ENCODE assay signal across 14 mouse cellular contexts in genomic region chr6:70751251-70751897, GRCm38 (mm10).
"Had no signal": no experiment of that assay in that cellular context is flagged by ENCODE, and none has a peak within 500 bp of the region (broad histone marks: within the 10 kb centered on the region; RNA-seq: fewer than 3 reads in every experiment).

No protein-coding gene starts in this region.

- H3K27ac ChIP-seq: kidney, embryonic 15.5 days; limb, embryonic 15.5 days; midbrain, embryonic 12.5 days; stomach, embryonic 15.5 days had no signal

- H3K4me2 ChIP-seq: kidney, embryonic 15.5 days; limb, embryonic 15.5 days; lung, embryonic 14.5 days; midbrain, embryonic 12.5 days; stomach, embryonic 15.5 days had no signal

- H3K27me3 ChIP-seq: kidney, embryonic 15.5 days; limb, embryonic 15.5 days; megakaryocyte, embryonic 14.5 days; midbrain, embryonic 12.5 days; stomach, embryonic 15.5 days had no signal

- H3K9ac ChIP-seq: kidney, embryonic 15.5 days; limb, embryonic 15.5 days; lung, embryonic 14.5 days; midbrain, embryonic 12.5 days; stomach, embryonic 15.5 days had no signal

- ATAC-seq: intestine, embryonic 16.5 days had no signal

- H3K4me1 ChIP-seq: kidney, embryonic 15.5 days; limb, embryonic 15.5 days; midbrain, embryonic 12.5 days; stomach, embryonic 15.5 days had no signal

- H3K36me3 ChIP-seq: kidney, embryonic 15.5 days; limb, embryonic 15.5 days; midbrain, embryonic 12.5 days; stomach, embryonic 15.5 days had no signal

- DNase-seq: kidney, adult 2 months; kidney, postnatal 14 days; lung, embryonic 14.5 days; lung, postnatal 10 days; lung, postnatal 4 days; right cerebral cortex, postnatal 25 days; thymus, adult 2 months; thymus, postnatal 25 days had no signal

- H3K9me3 ChIP-seq: kidney, embryonic 15.5 days; limb, embryonic 15.5 days; megakaryocyte, embryonic 14.5 days; midbrain, embryonic 12.5 days; stomach, embryonic 15.5 days had no signal

- H3K4me3 ChIP-seq: kidney, embryonic 15.5 days; limb, embryonic 15.5 days; midbrain, embryonic 12.5 days; stomach, embryonic 15.5 days had no signal
